Mouse (Mus musculus): Measurements from ENCODE around the gene Paf1. TPM values are rescaled to one million over a fixed set of nuclear protein-coding genes. Genes with fewer than 3 reads are reported as not detected.
A peak's percentile ranks its signal among the peaks of the same experiment; 100 is the strongest.

Paf1 gene
- total and polyA plus RNA-seq, 3 experiments = 53.5 to 645 (median 99.9) TPM

GRCm38 (mm10) chr7:28412826-28413225 lies 20.1 kb downstream of the Paf1 start:
- Histone ChIP-seq H3K4me1 (ENCODE audit: control insufficient read depth in 1 of 2, insufficient read depth in 2 of 2, low read length in 2 of 2) (no peaks in the 10 kb centered on the region), H3K79me2 (ENCODE audit: control insufficient read depth, insufficient read depth, low read length, poor library complexity) (no peaks in the 10 kb centered on the region), H3K36me3 (ENCODE audit: control insufficient read depth in 1 of 2, insufficient read depth in 2 of 2, low read length in 2 of 2) (peaks cover 0 to 19% of the 10 kb centered on the region in 2 experiments; a peak in 2 of 4 replicates), H3K9me3 (replicated peaks; ENCODE audit: insufficient read depth, low read length) (no peaks in the 10 kb centered on the region), H3K27ac (ENCODE audit: control insufficient read depth, low read depth, low read length) (no peak overlapping the region), H3K9ac (ENCODE audit: control insufficient read depth, low read depth, low read length, poor library complexity, severe bottlenecking) (no peak overlapping the region), H3K4me3 (ENCODE audit: control insufficient read depth in 1 of 2, insufficient read depth in 1 of 2, low read depth in 2 of 2, low read length in 2 of 2) (no peak overlapping the region), H3K27me3 (ENCODE audit: control insufficient read depth in 1 of 2, insufficient read depth in 2 of 2, low read length in 2 of 2) (no peaks in the 10 kb centered on the region)
- TF ChIP-seq CTCF (IDR thresholded peaks at IDR 0.05 in 2 of 3, conservative IDR thresholded peaks at IDR 0.05 in 1 of 3; ENCODE audit: control insufficient read depth in 1 of 3, insufficient read depth in 1 of 3, low read depth in 2 of 3, low read length in 3 of 3, poor library complexity in 1 of 3, severe bottlenecking in 1 of 3) = peak in 2 of 3 experiments; percentile 7 to 36; a peak in 3 of 6 replicates
- no peak for TF ChIP-seq UBTF (IDR thresholded peaks at IDR 0.05; ENCODE audit: borderline replicate concordance, insufficient read depth, low read depth, low read length)
- TF ChIP-seq SMC3 (IDR thresholded peaks at IDR 0.05; ENCODE audit: low read depth, low read length) = peak; percentile 30; the same call in 1 of the 2 replicates
- DNase-seq (ENCODE audit: low read depth, low spot score) = peak; percentile 34

- no peaks in the 10 kb centered on the region for H3K4me1 ChIP-seq (ENCODE audit: control insufficient read depth in 1 of 2, insufficient read depth in 2 of 2, low read length in 2 of 2)
- H3K27ac ChIP-seq (ENCODE audit: control insufficient read depth, low read depth, low read length) = no peak overlapping the region
- H3K36me3 ChIP-seq (ENCODE audit: control insufficient read depth in 1 of 2, insufficient read depth in 2 of 2, low read length in 2 of 2) = peaks cover 0 to 27% of the 10 kb centered on the region in 2 experiments; a peak in 2 of 4 replicates
- no peak overlapping the region for H3K4me3 ChIP-seq (ENCODE audit: control insufficient read depth in 1 of 2, insufficient read depth in 1 of 2, low read depth in 2 of 2, low read length in 2 of 2)
- no peaks in the 10 kb centered on the region for H3K9me3 ChIP-seq (replicated peaks; ENCODE audit: insufficient read depth, low read length)
- H3K27me3 ChIP-seq (ENCODE audit: control insufficient read depth in 1 of 2, insufficient read depth in 2 of 2, low read length in 2 of 2) = no peaks in the 10 kb centered on the region
- TF ChIP-seq SMC3 (IDR thresholded peaks at IDR 0.05; ENCODE audit: low read depth, low read length) (peak; percentile 38), CTCF (IDR thresholded peaks at IDR 0.05 in 2 of 3, conservative IDR thresholded peaks at IDR 0.05 in 1 of 3; ENCODE audit: control insufficient read depth in 1 of 3, insufficient read depth in 1 of 3, low read depth in 2 of 3, low read length in 3 of 3, poor library complexity in 1 of 3, severe bottlenecking in 1 of 3) (peak; percentile 43 to 59 (median 50)), RAD21 (IDR thresholded peaks at IDR 0.05; ENCODE audit: low read depth, low read length) (peak; percentile 31), MEF2A (IDR thresholded peaks at IDR 0.05; ENCODE audit: extremely low read depth, insufficient replicate concordance, low read depth, low read length, poor library complexity, severe bottlenecking) (no peak), POLR2AphosphoS5 (IDR thresholded peaks at IDR 0.05; ENCODE audit: borderline replicate concordance, low read depth, low read length) (no peak)
- peak; percentile 42 for DNase-seq (ENCODE audit: low read depth, low spot score)
- H3K79me2 ChIP-seq (ENCODE audit: control insufficient read depth, insufficient read depth, low read length, poor library complexity) = no peaks in the 10 kb centered on the region
- H3K9ac ChIP-seq (ENCODE audit: control insufficient read depth, low read depth, low read length, poor library complexity, severe bottlenecking) = no peak overlapping the region
Observed at GRCm38 (mm10) chr7:28417368-28417767, 24.6 kb downstream of the Paf1 start.

- H3K36me3 ChIP-seq (ENCODE audit: control insufficient read depth in 1 of 2, insufficient read depth in 2 of 2, low read length in 2 of 2) = peaks cover 0 to 29% of the 10 kb centered on the region in 2 experiments; a peak in 2 of 4 replicates
- DNase-seq (ENCODE audit: low read depth, low spot score) = no peak
- H3K27me3 ChIP-seq (ENCODE audit: control insufficient read depth in 1 of 2, insufficient read depth in 2 of 2, low read length in 2 of 2) = no peaks in the 10 kb centered on the region
- no peaks in the 10 kb centered on the region for H3K4me1 ChIP-seq (ENCODE audit: control insufficient read depth in 1 of 2, insufficient read depth in 2 of 2, low read length in 2 of 2)
- H3K79me2 ChIP-seq (ENCODE audit: control insufficient read depth, insufficient read depth, low read length, poor library complexity) = no peaks in the 10 kb centered on the region
- H3K4me3 ChIP-seq (ENCODE audit: control insufficient read depth in 1 of 2, insufficient read depth in 1 of 2, low read depth in 2 of 2, low read length in 2 of 2) = no peak overlapping the region
- no peaks in the 10 kb centered on the region for H3K9me3 ChIP-seq (replicated peaks; ENCODE audit: insufficient read depth, low read length)
- TF ChIP-seq SIN3A (IDR thresholded peaks at IDR 0.05; ENCODE audit: low read length) (no peak), E2F4 (IDR thresholded peaks at IDR 0.05; ENCODE audit: borderline replicate concordance, low read depth, low read length) (no peak), TCF12 (IDR thresholded peaks at IDR 0.05; ENCODE audit: low read depth, low read length) (no peak)
- H3K27ac ChIP-seq (ENCODE audit: control insufficient read depth, low read depth, low read length) = no peak overlapping the region
- H3K9ac ChIP-seq (ENCODE audit: control insufficient read depth, low read depth, low read length, poor library complexity, severe bottlenecking) = no peak overlapping the region
Observed at GRCm38 (mm10) chr7:28418096-28418670, 25.4 kb downstream of the Paf1 start.

Data from MEL (cell line).